Mouse (Mus musculus) mouse embryonic stem cell (cell line): Measurements from ENCODE around the gene Acsl5.

Experiments
- in situ Hi-C, 2 experiments: fragments of 300-500 bp; cut with MboI; formaldehyde crosslinking; loops; 1 replicate in 1 of 2; 3 replicates in 1 of 2; pipeline ENCODE4 v1.14.3; 2019 to 2020; ENCODE audit warnings: low sequenced_read_pairs in 2 of 2, low pct_unique_long_range_greater_than_20kb in 1 of 2, mixed read lengths in 1 of 2; ENCODE audit not compliant: unreplicated experiment in 1 of 2

The Acsl5 gene

DNA sequence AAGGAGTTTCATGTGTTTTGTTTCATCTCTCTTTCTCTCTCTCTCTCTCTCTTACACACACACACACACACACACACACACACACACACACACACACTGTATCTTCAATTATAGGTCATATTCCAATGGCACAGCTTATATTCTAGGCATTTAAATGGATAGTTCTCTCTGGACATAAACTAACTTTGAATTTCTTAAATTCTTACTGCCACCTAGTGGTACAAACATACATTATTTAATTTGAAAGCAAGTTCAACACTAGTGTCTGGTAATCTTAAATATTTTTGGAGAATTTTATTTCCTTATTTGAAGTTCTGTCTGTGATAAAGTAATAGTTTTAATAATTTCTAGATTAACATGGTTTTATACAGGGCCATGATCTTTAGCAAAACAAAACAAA, 53.3 kb downstream of the Acsl5 start:
- in situ Hi-C loops = loop anchor here in 1 of 2 experiments (10.0 kb wide), 1 partner anchor 80 kb away; no protein-coding TSS in a partner anchor

DNA sequence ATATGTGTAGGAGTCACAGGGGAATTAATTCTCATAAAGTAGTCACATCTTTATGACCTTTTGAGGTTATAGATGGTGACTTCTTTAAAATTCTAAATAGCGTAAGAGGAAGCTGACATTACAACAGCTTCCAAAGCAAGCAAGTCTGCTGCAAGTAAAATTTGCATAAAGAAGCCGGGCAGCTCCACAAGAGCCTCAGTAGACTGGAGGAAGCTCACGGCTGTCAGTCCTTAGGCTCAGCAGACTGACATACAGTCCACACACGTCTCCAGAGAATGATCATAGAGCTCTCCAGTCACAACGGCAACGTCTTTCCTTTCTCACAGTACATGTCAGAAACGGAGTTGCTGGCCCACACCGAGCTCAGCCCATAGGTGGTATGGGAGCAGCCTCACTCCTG, 60.1 kb downstream of the Acsl5 start:
- in situ Hi-C loops = no loop called here

DNA sequence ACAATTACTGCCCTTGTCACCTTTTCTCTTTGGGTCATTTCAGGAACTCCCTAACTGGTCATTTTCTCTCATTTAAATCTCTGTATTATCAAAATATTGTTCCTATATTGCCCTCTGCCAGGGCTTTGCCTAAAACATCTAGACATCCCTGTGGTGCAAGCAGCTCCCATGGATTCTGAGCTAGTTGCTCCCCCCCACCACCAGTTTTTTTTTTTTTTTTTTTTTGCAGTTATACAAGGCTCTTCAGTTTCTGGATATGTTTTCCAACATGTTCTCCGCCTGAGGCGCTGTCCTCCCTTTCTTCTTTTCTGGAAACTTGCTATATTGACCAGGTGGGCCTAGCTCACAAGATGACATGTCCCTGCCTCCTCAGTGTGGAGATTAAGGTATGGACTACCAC, 61.9 kb downstream of the Acsl5 start:
- in situ Hi-C loops = no loop called here

DNA sequence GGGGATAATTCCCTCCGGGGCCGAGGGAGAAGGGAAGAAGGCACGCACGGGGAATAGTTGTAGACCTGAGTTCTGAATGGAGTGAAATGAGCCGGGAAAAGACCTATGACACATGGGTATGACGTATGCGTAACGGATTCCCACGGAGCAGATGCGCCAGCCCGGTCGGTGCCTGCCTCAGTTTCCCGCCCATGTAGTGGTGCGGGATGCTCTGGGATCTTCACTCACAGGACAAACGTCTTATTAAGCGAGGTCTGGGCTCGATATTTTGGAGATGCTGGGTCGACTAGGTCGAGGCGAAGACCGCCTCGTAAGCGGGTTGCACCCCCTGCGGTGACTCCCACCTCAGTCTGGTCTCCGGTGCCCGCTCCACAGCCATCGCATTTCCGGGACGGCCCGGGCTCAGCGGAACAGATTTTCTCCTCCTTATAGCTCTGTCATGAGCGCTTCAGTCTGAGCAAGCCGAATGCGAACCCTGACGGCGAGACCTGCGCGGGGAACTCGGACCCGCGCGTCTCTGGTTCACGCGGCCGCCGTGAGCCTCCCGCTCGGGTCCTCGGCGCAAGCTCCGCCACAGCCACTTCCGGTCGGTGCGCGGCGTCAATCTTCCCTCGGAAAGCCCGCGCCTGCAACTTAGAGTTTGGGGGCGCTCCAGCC, 63.8 kb downstream of the Acsl5 start, which contains the start of gene Zdhhc6:
TSS of gene Zdhhc6 (minus strand) at position 581 of the 657 bp plus-strand sequence.
- in situ Hi-C loops = no loop called here

DNA sequence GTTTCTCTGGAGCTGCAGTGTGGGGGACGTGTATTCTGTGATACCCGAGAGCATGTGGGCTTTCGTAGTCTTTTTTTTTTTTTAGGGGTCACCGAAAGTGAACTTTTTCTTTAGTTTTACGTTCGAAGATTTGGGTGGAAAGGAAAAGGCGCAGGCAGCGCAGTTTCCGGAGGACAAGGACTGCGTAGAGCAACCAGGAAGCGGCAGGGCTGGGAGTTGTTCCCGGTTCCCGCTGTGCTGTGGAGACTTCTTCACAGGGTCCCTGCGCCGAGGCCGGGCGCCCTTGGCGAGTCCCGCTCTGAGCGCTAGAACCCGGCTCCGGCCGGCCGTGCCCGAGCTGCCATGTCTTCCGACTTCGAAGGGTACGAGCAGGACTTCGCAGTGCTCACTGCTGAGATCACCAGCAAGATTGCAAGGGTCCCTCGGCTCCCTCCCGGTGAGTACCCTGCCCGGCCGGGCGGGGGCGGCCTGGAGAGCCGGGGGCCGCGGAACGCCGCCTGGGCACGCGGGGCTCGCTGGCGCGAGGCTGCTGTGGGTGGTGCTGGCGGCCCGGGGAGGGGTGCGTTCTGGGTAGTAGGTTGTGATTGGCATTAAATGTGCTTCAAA, 64.5 kb downstream of the Acsl5 start, which contains the start of gene Vti1a:
TSS of gene Vti1a (plus strand) at position 187 of the 606 bp plus-strand sequence.
- in situ Hi-C loops = no loop called here

DNA sequence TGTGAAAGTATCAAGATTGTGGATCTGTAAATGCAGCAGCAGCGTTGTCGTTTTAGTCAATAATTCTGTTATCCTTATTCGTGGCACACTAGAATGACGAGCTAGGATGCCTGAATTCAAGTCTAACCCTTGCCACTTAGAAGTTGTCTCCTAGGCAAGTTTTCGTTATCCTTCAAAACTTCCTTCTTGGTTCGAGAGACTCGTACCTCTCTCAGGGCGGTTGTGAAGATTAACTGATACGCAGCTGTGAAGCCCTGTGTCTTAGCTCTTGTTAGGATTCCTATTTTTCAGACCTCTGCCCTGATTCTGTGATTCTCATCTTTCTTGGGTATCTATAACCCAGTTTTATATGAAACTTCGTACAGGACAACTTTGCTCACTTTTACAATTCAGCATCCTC, 65.2 kb downstream of the Acsl5 start:
- in situ Hi-C loops = no loop called here

DNA sequence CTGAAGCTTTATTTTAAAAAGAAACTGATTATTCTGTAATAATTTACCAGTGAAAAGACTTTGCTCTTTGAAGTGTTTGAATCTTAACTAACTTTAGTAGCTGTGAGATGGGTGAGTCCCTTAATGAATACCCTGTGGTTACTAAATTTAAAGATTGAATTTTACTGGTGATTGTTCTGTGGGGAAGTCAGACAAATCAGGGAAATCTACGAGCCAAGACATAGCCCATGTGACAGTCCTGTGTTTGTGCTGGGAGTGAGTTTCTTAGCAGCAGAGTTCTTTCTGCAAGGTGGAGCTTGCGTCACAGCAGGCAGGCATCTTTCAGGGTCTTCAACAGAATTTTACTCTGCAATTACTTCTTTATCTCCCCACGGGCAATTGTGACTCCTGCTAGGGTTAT, 67.3 kb downstream of the Acsl5 start:
- in situ Hi-C loops = no loop called here

DNA sequence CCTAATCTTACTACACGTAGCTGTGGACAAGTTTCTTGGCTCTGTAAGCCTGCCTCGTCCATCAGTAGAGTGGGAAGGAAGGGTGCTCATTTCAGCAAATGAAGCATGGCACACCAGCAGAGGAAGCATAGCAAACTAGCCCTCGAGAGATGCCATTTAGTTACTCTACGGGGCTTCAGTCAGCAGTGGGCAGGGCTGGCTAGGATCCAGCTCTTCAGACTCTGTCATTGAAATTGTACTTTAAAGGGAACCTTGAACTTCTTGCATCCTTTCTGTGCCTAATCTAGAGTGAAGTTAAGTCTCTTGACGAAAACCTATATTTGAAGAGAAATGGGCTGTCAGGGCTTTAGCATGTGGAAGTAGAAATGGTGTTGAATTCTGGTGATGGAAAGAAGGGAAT, 67.8 kb downstream of the Acsl5 start:
- in situ Hi-C loops = no loop called here

DNA sequence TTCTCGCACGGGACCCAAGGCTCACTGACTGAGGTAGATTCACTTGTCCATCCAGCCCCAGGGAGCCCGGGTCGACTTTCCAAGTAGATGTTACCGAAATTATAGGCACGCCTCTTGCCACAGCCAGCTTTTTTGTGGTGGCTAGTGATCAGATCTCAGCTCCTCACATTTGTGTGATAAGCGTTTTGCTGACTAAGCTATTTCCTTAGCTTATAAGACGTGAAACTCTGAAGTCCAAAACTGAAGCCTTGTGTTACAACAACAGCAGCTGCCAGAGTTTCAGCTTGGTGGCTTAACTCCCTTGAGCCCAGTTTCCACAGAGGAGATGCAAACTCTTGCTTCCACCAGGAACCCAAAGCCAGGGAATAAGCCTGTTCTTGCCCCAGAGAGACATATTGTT, 70.9 kb downstream of the Acsl5 start:
- in situ Hi-C loops = no loop called here

DNA sequence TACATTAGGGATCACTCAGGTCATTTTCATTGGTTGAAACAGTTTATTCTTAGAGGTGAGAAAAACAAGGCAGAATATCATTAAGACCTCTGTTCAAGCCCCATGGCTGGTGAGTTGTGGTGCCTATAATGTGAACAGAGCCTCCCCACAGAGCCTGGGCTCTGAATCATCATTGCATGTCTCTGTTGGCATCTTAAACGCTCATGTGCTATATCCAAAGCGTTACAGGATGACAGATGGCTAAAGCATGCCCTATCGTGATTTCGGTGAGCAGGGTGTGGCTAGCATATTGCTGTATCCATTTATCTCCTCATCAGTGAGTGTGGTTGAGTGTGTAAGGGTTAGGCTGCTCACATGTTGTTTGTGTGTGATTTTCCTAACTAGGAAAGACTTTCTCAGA, 75.8 kb downstream of the Acsl5 start:
- in situ Hi-C loops = no loop called here

DNA sequence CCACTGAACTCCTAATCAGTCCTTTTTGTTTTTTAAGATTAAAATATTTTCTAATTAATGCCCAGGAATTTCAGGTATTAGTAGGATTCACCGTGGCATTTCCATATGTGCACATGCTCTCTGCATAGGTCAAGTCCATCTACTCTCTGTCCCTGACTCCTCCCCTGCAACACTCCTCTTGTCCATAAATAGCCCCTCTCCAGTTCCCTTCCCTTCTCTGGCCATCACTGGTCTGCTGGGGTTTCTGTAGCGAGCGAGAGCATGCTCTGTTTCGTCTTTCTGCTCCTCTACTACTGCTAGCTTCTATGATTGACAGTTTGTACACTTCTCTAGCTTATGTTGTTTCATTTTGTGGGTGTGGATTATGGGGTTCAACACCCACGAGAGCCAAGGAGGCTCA, 80.0 kb downstream of the Acsl5 start:
- in situ Hi-C loops = no loop called here

DNA sequence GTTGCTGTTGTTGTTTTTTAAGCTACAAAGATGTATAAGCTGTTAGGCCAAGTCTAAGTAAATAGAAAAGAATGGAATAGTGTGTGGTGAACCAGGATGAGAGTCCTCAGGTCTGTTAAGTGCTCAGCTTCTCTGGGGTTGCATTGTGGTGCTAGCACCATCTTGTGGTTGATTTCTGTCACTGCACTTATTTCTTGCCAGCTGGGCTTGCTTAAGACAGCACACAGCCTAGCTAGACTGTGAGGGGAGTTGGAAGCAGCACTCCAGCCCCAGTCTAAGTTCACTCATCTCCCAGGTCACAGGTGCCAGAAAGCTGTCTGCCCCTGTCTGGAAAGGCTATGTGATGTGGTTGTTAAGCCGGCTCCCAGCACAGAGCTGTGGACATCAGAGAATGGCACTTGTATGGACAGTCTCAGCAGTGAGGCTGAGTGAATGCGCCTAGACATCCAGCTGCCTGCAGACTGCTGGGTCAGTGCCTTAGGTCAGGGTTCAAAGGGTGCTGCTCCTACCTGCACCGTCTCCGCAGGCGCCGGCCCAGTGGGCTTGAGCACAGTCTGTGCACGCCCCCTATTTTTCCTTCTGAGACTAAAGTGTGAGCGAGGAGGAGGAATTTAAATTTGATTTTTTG, 81.0 kb downstream of the Acsl5 start:
- in situ Hi-C loops = no loop called here

DNA sequence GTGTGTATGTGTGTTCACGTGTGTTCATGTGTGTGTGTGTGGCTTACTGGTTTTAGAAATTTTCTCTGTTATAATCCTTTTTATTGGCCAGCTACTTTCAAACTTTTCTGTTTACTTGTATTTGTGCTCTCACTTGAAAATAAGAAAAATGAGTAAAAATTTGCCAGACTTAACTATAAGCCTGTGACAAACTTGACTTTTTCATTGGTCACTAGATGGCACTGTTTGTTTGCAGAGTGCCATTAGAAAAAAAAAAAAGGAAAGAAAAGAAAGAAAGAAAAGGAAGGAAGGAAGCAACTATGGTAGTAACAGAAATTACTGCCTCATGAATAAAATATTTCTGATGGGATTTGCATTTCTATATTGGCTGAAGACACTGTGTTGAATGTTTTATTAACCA, 84.1 kb downstream of the Acsl5 start:
- in situ Hi-C loops = no loop called here

DNA sequence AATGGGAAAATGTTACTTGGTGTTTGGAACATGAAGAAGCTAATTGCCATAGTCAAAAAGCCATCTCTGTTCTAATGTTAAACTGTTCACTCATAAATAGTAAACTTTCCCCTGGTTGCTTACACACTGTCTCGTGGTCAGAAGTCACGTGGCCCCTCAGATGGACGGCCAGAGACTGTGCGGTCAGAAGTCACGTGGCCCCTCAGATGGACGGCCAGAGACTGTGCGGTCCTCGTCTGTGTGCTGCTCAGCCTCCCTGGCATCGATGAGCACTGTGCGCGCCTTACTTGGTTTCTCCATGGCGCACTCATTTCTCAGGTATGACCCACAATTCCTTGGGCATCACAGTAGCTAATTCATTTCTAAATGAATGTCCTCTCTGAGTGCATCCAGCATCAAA, 84.7 kb downstream of the Acsl5 start:
- in situ Hi-C loops = no loop called here

DNA sequence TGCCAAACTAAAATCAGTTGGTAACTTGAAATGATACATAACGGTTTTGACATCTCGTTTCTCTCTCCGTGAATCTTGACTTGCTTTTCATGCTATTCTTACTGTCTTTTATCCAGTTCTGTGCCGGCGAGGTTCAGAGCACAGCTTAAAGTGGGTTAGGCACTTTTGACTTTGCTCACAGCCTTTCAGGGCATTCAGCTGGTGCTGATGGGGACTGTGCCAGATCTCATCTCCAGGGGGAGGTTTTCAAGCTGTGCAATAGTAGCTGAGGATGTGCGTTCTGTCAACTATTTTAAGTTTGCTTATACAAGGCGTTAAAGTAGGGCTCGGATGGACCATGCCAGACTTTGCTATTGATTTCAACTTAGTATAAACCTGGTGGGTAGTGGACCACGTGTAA, 85.3 kb downstream of the Acsl5 start:
- in situ Hi-C loops = no loop called here

DNA sequence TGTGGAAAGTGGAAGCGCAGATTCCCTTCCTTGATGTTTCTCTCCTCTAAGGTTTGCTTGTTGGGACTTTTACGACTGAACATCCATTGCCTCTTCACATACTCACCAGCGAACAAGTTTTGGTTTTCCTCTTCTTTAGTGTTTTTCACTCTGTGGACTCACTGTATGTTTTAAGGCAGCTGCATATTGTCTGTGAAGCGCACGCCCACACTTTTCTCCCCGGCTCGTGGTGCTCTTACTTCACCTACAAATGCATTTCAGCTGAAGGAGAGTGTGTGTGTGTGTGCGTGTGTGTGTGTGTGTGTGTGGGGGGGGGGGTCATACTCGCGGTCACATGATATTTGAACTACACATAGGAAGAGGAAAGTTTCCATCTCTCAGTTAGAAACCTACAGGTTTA, 85.9 kb downstream of the Acsl5 start:
- in situ Hi-C loops = no loop called here

DNA sequence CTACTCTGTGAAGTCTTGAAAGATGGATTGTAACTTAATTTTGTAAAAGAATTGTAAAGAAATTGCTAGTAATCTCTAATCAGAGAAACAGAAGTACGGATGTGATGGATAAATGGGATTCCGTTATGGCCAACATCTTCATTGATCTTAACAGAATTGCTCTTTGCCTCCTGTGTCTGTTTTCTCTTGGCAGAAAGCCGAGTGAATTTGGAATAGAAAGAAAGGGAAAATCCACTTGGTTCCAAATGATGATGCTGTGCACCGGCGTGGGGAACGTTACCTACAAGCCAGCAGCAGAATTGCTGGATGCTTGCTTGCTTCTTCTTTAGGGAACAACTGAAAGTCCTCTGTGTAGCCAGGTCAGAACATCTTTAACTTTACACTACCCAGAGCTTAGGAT, 88.8 kb downstream of the Acsl5 start:
- in situ Hi-C loops = no loop called here

DNA sequence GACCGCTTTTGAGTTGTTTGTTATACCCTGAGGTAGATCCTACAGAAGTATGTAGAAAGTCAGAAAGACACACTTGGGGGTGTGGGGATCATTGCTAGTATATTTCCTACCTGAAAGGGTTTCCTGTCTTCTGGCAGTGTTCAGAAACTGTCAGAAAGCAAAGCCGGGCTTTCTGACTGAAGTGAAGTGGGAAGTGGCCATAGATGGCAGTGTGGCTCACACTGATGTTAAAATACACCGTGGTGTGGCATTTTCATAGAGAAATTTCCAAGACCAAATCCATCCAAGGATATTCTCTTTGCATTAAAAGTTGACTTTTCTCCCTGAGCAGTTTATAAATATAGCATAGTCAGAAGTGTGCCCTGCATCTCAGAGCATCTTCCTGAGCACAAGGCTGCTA, 89.6 kb downstream of the Acsl5 start:
- in situ Hi-C loops = no loop called here

DNA sequence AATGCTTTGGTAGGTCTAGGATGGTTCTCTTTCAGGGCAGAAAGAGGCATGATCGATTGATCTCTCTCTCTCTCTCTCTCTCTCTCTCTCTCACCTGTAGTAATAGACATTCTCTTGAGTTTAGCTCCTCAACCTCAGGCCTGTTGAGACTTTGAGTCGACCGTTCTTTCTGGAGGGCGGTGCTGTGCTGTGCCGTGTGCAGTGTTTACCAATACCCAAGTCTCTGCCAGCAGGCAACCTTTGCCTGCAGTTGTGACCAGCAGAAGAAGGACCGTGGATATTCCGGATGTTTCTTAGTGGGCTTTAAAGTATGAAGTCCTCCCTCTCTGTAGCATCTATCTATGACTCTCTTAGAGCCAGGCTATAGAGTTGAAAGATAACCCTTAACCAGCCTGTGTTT, 90.7 kb downstream of the Acsl5 start:
- in situ Hi-C loops = no loop called here

DNA sequence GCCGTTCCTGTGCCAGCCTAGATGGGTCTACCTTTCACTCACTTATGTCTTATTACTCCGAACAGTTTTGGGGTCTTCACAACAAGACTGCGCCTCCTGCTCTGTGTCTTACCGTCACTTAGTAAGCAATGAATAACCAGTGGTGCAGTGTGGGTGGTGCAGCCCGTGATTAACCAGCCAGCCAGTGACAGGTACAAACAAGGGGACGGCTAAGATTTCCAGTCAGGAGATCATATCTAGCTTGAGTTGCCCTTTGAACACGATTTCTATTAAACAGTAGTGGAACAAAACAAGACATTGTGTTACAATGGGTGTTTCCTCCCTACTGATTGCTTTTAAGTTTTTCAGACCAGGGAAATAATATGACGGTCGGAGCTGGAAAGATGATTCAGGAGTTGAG, 91.5 kb downstream of the Acsl5 start:
- in situ Hi-C loops = no loop called here
